Mouse (Mus musculus) small intestine, adult 2 months (tissue): Measurements from ENCODE around the gene Rrp1b.

Experiments
- CTCF ChIP-seq: fragments of 200-500 bp; IDR thresholded peaks from 2 replicates; pipeline ENCODE4 v1.5.1; 2012; ENCODE audit warnings: low read depth, mild to moderate bottlenecking, control low read depth, inconsistent platforms, low read length, moderate library complexity, mixed read lengths; ENCODE audit not compliant: insufficient replicate concordance, insufficient read length; ENCODE audit errors: extremely low read depth
- POLR2A ChIP-seq: fragments of 200-500 bp; IDR thresholded peaks from 2 replicates; pipeline ENCODE4 v1.6.1; 2012; ENCODE audit warnings: low read depth, mild to moderate bottlenecking, control low read depth, inconsistent platforms, low read length, moderate library complexity

- TF ChIP-seq POLR2A, result no peak
- TF ChIP-seq CTCF, result no peak
These were observed 11.2 kb upstream of the Rrp1b start for GRCm38 (mm10) chr17:32024671-32025073.
